Mouse (Mus musculus) stomach, embryonic 16.5 days (tissue): Measurements from ENCODE around the gene Colq. TPM values are rescaled to one million over a fixed set of nuclear protein-coding genes. Genes with fewer than 3 reads are reported as not detected.

Source experiments
- ATAC-seq: fragments of 200-750 bp; cut with Nextera tagmentation; 2 replicates; pipeline ENCODE4 v1.8.0; 2017; ENCODE audit warnings: moderate number of reproducible peaks, moderate TSS enrichment; ENCODE audit not compliant: insufficient read depth, low FRiP score
- H3K27ac ChIP-seq: fragments of 300-500 bp; sonication (generic); 2 replicates; pipeline ENCODE4 v1.5.1; 2014; ENCODE audit warnings: low read length
- H3K27me3 ChIP-seq: fragments of 300-500 bp; sonication (generic); 2 replicates; pipeline ENCODE4 v1.6.1; 2014; ENCODE audit warnings: low read length, control low read depth, mixed read lengths; ENCODE audit not compliant: control insufficient read depth, insufficient read depth
- H3K36me3 ChIP-seq: fragments of 300-500 bp; sonication (generic); 2 replicates; pipeline ENCODE4 v1.6.1; 2014; ENCODE audit warnings: low read length; ENCODE audit not compliant: control insufficient read depth, insufficient read depth
- H3K4me1 ChIP-seq: fragments of 300-500 bp; sonication (generic); 2 replicates; pipeline ENCODE4 v1.6.1; 2014; ENCODE audit warnings: low read length, control low read depth, mixed read lengths; ENCODE audit not compliant: control insufficient read depth, insufficient read depth
- H3K4me2 ChIP-seq: fragments of 300-500 bp; sonication (generic); 2 replicates; pipeline ENCODE4 v1.6.1; 2014; ENCODE audit warnings: low read depth, low read length, mixed read lengths
- H3K4me3 ChIP-seq: fragments of 300-500 bp; sonication (generic); replicated peaks from 2 replicates; pipeline ENCODE4 v1.5.1; 2014; ENCODE audit warnings: mild to moderate bottlenecking, low read length
- H3K9ac ChIP-seq: fragments of 300-500 bp; sonication (generic); 2 replicates; pipeline ENCODE4 v1.6.1; 2014; ENCODE audit warnings: low read length
- H3K9me3 ChIP-seq: fragments of 300-500 bp; sonication (generic); replicated peaks from 2 replicates; pipeline ENCODE4 v1.6.1; 2016; ENCODE audit warnings: low read length, control low read depth; ENCODE audit not compliant: control insufficient read depth
- WGBS: fragments of 180-500 bp; shearing (Covaris S2); extraction: QIAGEN DNeasy Blood & Tissue Kit; methylation state at CpG from one replicate; pipeline ENCODE4 v1.1.7; 2014; 5-methylcytosine and 5-hydroxymethylcytosine counted together
- polyA plus RNA-seq: library from polyadenylated mRNA; unstranded; fragments of >200 nt; fragmentation: Nextera tagmentation; extraction: Ambion mirVana; gene quantifications from 2 replicates; pipeline ENCODE4 v1.2.1, GENCODE M21; 2015

Colq gene
- polyA plus RNA-seq, 1 experiment from 2014 or later: 2.1 TPM

- peak within 1 kb of the TSS; percentile 96 for H3K9ac ChIP-seq
- peaks cover 24% of the 10 kb centered on the region for H3K4me1 ChIP-seq
- peak within 1 kb of the TSS; percentile 82 for H3K27ac ChIP-seq
- H3K9me3 ChIP-seq: no peaks in the 10 kb centered on the region
- H3K36me3 ChIP-seq: peaks cover 5% of the 10 kb centered on the region; the same call in 1 of the 2 replicates
- H3K4me3 ChIP-seq: peak within 1 kb of the TSS; percentile 92
- H3K27me3 ChIP-seq: no peaks in the 10 kb centered on the region
- under 1% methylated on average over 49 of the region's 49 CpGs for WGBS
- peak; percentile 94 for ATAC-seq
- H3K4me2 ChIP-seq: peak within 1 kb of the TSS; percentile 91
These were observed 96.1 kb downstream of the Colq start, which contains the start of gene Mettl6 for GRCm38 (mm10) chr14:31494975-31495455. TSS of gene Mettl6 (minus strand) at chr14:31495040.

DNA sequence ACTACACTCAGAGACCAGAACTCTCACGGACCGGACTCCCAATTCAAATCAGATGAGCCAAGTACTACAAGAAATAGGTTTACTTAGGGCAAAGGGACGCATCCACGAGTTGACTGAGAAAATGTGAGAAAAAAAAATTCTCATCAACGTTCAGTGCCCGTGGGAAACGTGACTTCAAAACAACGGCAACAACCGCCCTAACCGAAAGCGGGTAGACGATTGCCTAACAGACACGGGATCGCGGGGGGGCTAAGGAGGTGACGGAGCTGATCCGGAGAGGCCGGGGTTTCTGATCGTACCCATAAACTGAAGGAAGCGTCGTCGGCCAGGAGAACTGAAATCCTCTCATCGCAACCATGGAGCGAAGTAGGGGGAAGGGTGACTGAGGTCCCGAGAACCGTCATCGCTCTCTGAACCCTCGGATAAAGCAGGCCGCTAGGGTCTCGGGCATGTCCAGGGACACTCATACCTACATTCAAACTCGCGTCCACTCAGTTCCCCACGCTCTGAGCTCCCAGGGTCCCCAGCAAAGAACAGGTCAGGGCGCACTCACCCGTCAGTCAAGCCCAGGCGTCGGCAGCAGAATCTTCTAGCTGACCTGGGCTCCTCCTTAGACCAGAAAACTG lies 96.7 kb downstream of the Colq start, which contains the start of gene Eaf1:
Gene Eaf1, plus strand, starts transcription at position 51 of the 626 bp plus-strand sequence.
- Histone ChIP-seq H3K9ac (peak within 1 kb of the TSS; percentile 96), H3K4me2 (peak within 1 kb of the TSS; percentile 91), H3K9me3 (no peaks in the 10 kb centered on the region), H3K36me3 (peaks cover 5% of the 10 kb centered on the region; the same call in 1 of the 2 replicates), H3K4me3 (peak within 1 kb of the TSS; percentile 92), H3K27ac (peak within 1 kb of the TSS; percentile 82), H3K4me1 (peaks cover 24% of the 10 kb centered on the region), H3K27me3 (no peaks in the 10 kb centered on the region)
- ATAC-seq: peak; percentile 25
- 1% methylated on average over 37 of the region's 37 CpGs for WGBS

DNA sequence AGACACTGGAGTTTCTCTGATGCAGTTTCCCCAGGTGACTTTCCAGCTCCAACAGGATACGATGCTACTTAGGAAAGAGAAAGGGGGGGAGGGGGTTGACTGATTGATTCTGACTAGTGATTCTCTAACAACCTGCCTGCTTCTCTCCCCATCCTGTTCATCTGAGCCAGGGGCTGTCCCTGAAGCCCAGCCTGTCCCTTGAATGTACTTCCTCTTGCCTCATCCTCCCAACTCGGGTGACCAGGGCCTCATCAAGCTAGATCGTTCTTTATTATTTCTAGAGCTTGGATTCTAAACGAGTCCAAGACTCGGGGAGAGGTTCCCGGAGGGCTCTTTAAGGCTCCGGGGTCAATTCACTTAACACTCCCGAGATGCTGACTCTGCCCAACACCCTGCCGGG lies 97.2 kb downstream of the Colq start:
- H3K9ac ChIP-seq: peak overlapping the region; percentile 96
- peak overlapping the region; percentile 88 for H3K4me2 ChIP-seq
- peak overlapping the region; percentile 92 for H3K4me3 ChIP-seq
- H3K27ac ChIP-seq: peak overlapping the region; percentile 14; the same call in 1 of the 2 replicates
- 29% methylated on average over 9 of the region's 9 CpGs for WGBS
- no peaks in the 10 kb centered on the region for H3K27me3 ChIP-seq
- no peaks in the 10 kb centered on the region for H3K9me3 ChIP-seq
- H3K4me1 ChIP-seq: peaks cover 24% of the 10 kb centered on the region
- H3K36me3 ChIP-seq: peaks cover 5% of the 10 kb centered on the region; the same call in 1 of the 2 replicates
- no peak for ATAC-seq

GRCm38 (mm10) chr14:31488055-31488454 lies 103.1 kb downstream of the Colq start:
- no peaks in the 10 kb centered on the region for H3K9me3 ChIP-seq
- H3K4me3 ChIP-seq: no peak overlapping the region
- ATAC-seq: no peak
- 94% methylated on average over 6 of the region's 6 CpGs for WGBS
- no peak overlapping the region for H3K9ac ChIP-seq
- peaks cover 29% of the 10 kb centered on the region for H3K36me3 ChIP-seq
- H3K27ac ChIP-seq: no peak overlapping the region
- no peaks in the 10 kb centered on the region for H3K4me1 ChIP-seq
- no peaks in the 10 kb centered on the region for H3K27me3 ChIP-seq
- H3K4me2 ChIP-seq: no peak overlapping the region

- WGBS: 80% methylated on average over 4 of the region's 4 CpGs
- H3K9ac ChIP-seq: no peak overlapping the region
- H3K4me1 ChIP-seq: no peaks in the 10 kb centered on the region
- H3K27me3 ChIP-seq: no peaks in the 10 kb centered on the region
- peaks cover 35% of the 10 kb centered on the region for H3K36me3 ChIP-seq
- H3K4me2 ChIP-seq: no peak overlapping the region
- H3K27ac ChIP-seq: no peak overlapping the region
- H3K9me3 ChIP-seq: no peaks in the 10 kb centered on the region
- ATAC-seq: no peak
- H3K4me3 ChIP-seq: no peak overlapping the region
These were observed 104.7 kb downstream of the Colq start for GRCm38 (mm10) chr14:31486465-31486864.

DNA sequence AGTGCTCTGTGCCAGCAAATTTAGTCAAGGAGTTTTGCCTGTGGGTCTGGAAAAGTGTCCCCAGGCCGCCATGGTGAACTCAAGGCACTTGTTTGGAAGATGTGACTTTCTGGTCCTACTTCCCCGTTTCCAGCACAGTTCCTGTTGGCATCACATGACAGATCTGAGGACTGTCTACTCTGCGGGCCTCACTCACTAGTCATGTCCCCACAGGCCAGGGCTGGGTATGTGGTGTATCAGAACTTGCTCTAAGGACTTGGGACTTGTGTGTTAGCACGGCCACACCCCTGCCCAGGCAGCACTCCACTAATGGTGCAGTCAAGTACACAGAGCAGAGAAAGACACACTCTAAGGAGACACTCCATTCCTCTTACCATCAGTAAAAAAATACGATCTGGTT lies 108.7 kb downstream of the Colq start:
- H3K27ac ChIP-seq: no peak overlapping the region
- H3K9ac ChIP-seq: no peak overlapping the region
- peak; percentile 47; the same call in 1 of the 2 replicates for ATAC-seq
- H3K4me2 ChIP-seq: no peak overlapping the region
- H3K4me3 ChIP-seq: no peak overlapping the region
- H3K36me3 ChIP-seq: peaks cover 35% of the 10 kb centered on the region
- 84% methylated on average over 5 of the region's 5 CpGs for WGBS
- H3K27me3 ChIP-seq: no peaks in the 10 kb centered on the region
- no peaks in the 10 kb centered on the region for H3K4me1 ChIP-seq
- no peaks in the 10 kb centered on the region for H3K9me3 ChIP-seq

DNA sequence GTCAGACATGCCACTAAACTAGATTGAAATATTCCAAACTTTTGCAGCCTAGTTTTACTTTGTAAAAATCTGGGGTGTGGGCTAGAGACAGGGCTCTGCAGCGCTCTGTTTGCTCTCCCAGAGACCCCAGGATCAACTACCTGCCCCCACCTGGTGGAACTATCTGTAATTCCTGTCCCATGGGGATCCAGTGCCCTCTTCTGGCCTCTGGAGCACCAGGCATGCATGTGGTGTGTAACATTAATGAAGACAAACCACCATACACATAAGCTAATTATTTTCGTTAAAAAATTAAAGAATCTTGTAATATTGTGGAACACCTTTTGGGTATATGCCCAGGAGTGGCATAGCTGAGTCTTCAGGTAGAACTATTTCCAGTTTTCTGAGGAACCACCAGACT lies 117.8 kb downstream of the Colq start:
- H3K4me3 ChIP-seq: no peak overlapping the region
- no peaks in the 10 kb centered on the region for H3K27me3 ChIP-seq
- ATAC-seq: no peak
- H3K27ac ChIP-seq: no peak overlapping the region
- no peaks in the 10 kb centered on the region for H3K36me3 ChIP-seq
- H3K4me2 ChIP-seq: no peak overlapping the region
- WGBS: 81% methylated on average over 2 of the region's 2 CpGs
- H3K4me1 ChIP-seq: no peaks in the 10 kb centered on the region
- H3K9me3 ChIP-seq: no peaks in the 10 kb centered on the region
- no peak overlapping the region for H3K9ac ChIP-seq

Other genes with a start within 250 kb of the Colq start
- gene Sh3bp5, start 155.3 kb downstream of the Colq start, polyA plus RNA-seq: 19.5 and 20.0 TPM in 2 replicates
- gene Eaf1, start 96.9 kb downstream of the Colq start, polyA plus RNA-seq: 21.2 and 24.7 TPM in 2 replicates
- gene Mettl6, start 96.3 kb downstream of the Colq start, polyA plus RNA-seq: 44.4 and 50.4 TPM in 2 replicates
- 0.77 and 1.5 TPM in 2 replicates for gene Gm49387, start 49.5 kb upstream of the Colq start, polyA plus RNA-seq
- 29.0 and 31.8 TPM in 2 replicates for gene Btd, start 49.7 kb upstream of the Colq start, polyA plus RNA-seq
- 12.5 and 13.1 TPM in 2 replicates for gene Hacl1, start 49.9 kb upstream of the Colq start, polyA plus RNA-seq
- 7.2 and 8.4 TPM in 2 replicates for gene Ankrd28, start 239.3 kb upstream of the Colq start, polyA plus RNA-seq